Mouse (Mus musculus) spleen, postnatal 4 days (tissue): ENCODE data around the gene Mlana.

Source experiments
- DNase-seq, 2 experiments: peaks; one replicate each; pipeline ENCODE4 v3.0.0; 2022; ENCODE audit warnings: low spot score in 2 of 2

Gene Mlana

DNA sequence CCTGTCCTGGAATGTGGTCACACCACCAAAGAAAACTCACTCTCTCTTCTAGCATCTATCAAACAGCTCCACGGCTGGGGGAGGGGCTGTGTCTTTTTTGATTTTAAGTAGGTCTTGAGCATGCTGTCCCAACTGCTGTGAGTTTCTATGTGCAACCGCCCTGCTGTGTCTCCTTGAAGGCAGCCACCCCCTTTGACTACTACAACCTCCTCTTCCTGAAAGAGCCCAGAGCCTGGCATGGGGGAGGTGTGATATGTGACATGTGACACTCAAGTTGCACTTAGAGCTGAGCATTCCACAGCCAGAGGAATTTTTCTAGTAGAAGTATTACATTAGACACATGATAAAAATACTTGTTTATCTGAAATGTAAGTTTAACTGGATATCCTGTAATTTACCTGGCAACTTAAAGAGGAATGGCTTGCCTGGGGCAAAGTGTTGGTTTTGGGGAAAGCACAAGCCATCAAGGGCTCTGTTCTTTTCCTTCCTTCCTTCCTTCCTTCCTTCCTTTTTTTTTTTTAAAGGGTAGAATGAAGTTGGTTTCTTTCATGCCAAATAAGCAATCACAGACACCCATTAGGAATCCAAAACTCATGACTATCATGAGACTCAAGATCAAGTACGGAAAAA, at the start of gene Mlana:
Gene Mlana (plus strand): TSS at position 580 of the 630 bp plus-strand sequence.
- peak in 1 of 2 experiments; percentile 36 for DNase-seq

GRCm38 (mm10) chr19:29648550-29648914, 49.1 kb upstream of the Mlana start:
- no peak for DNase-seq

DNA sequence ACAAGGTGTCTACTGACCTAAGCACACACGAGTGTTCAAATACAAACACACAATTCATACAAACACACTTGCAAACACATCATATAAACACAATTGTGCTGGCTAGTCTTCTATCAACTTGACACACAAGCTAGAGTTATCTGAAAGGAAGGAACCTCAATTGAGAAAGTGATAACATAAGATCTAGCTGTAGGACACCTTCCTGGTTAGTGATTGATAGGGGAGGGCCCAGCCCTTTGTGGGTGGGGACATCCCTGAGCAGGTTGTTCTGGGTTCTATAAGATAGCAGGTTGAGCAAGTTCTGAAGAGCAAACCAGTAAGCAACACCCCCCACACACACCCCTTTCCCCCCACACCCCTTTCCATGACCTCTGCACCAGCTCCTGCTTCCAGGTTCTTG, 47.9 kb upstream of the Mlana start:
- no peak for DNase-seq

- DNase-seq: no peak
Observed at GRCm38 (mm10) chr19:29653768-29654265, 43.8 kb upstream of the Mlana start.

DNA sequence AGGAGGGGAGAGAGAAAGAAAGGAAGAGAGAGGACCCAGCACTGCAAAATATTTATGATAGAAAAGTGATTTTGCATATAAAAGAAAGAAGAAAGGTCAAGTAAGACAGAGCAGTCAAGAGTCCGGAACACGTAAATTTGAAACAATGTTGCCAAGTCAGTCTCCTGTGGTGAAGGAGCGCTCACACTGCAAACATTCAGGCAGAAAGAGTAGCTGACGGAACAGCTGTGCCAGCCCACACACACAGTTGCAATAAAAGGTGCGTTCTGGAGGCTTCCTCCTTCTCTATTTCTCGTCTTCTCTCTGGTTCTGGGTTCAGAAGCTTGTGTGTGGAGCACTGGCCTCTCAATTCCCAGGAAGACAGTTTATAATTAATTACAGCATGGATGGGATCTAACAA, 42.5 kb upstream of the Mlana start:
- no peak for DNase-seq

GRCm38 (mm10) chr19:29656029-29656428, 41.6 kb upstream of the Mlana start:
- DNase-seq: no peak

- no peak for DNase-seq
Observed at GRCm38 (mm10) chr19:29656620-29657019, 41.0 kb upstream of the Mlana start.

DNA sequence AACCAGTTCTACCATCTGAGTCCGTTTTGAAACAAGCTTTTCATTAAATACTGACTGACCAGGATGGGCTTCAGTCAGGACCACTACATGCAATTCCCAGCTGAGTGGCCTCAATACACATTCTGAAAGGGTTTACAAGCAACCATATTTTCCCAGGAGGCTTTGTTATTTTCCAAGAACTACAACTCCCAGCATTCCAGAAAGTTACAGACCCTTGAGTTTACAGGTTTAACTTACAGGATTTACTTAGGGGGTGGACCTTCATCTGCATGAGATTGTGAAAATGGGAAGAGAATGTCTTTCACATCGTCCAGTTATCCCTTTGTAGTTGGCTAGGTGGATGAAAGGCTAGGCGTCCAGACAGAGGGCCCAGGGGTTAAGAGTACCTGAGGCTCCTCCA, 40.6 kb upstream of the Mlana start:
- no peak for DNase-seq

DNA sequence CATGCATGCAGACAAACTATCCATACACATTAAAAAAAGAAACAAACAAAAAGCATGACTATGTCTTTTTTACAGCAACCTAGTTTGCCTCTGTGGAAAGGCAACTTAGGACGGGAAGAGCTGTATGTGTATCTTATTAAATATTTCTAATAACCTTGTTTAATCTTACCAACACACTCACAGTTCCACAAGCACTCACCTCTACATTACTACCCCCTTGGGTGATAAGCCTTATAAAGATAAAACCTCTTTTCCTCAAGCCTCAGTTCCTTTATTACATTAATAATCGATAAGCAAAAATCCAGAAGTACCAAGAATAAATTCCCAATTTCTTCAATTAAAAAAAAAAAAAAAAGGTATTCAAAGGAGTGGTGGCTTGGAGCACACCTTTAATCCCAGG, 40.1 kb upstream of the Mlana start:
- DNase-seq: no peak

DNA sequence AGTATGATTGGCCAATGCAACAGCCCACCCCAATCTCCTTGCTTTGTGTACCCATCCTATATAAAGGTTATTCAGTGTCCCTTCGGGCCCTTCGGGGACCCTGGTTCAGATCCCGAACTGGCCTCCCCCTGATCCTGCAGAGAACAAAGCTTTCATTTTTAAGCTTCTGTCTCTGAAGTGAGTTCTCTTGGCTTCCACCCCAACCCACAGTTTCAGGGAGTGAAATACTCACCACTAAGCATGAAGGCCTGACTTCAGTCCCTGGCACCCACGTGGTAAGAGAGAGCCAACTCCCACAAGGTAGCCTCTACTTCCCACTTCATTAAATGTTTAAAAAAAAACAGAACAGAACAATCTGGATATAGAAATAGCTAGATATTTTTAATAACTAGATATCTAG, 38.8 kb upstream of the Mlana start:
- no peak for DNase-seq

- no peak for DNase-seq
Observed at GRCm38 (mm10) chr19:29659705-29660104, 37.9 kb upstream of the Mlana start.

- no peak for DNase-seq
Observed at GRCm38 (mm10) chr19:29660835-29661764, 36.5 kb upstream of the Mlana start.

DNA sequence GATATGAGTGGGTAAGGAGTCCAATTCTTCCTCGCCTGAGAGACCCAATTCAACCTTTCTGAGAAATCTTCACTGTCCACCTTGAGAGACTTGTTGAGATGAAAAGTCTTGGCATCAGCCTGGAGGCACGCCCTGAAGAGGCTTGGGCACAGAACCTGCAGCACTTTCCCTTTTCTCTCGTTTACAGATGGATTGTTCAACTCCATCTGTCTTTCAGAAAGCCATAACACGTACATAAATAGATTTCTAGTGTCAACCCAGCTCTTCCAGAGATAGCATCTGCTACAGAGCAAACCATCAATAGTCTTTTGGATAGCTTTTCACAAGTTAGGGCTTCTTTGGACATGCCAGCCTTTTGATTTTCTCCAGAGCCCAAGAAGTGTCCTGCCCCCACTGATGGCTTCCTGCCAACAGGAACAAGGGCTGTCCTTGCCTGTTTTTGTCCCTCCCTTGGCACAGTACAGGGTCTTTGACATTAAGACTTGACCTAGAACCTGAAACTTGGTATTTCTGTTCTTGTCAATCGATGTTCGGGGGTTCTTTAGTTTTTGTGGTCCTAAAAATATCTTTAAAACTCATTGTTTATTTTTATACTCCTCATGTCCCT, 35.5 kb upstream of the Mlana start:
- DNase-seq: no peak

- no peak for DNase-seq
Observed at GRCm38 (mm10) chr19:29663780-29664179, 33.8 kb upstream of the Mlana start.

GRCm38 (mm10) chr19:29664934-29665333, 32.7 kb upstream of the Mlana start:
- no peak for DNase-seq

GRCm38 (mm10) chr19:29666164-29666563, 31.5 kb upstream of the Mlana start:
- no peak for DNase-seq

DNA sequence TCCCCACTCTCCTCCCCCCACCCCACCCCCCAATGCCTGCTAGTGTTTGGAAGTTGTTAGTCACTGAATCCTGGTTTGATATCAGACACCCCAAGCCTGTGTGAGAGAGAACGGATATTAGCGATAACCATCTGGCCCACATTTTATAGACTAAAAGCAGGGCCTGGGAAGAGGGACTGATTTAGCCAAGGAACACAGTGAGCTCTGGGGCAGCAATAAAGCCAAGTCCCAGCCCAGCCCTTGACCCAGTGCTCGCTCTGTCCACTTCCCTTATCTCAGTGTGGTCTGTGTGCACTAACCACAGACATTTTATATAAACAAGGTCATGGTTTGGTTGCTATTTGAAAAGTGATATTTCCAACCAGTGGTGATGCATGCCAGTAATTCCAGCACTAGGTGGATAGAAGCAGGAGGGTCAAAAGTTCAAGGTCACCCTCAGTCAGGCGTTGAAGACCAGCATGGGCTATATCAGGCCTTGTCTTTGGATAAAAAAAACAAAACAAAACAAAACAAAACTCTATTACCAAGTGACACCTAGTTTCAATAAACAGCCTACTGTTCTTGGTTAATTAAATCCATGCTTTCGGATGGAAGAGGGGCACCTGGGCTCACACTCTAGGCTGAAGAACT, 30.5 kb upstream of the Mlana start:
- DNase-seq: no peak

GRCm38 (mm10) chr19:29668135-29668534, 29.5 kb upstream of the Mlana start:
- no peak for DNase-seq

- DNase-seq: no peak
Observed at GRCm38 (mm10) chr19:29670247-29670646, 27.4 kb upstream of the Mlana start.

DNA sequence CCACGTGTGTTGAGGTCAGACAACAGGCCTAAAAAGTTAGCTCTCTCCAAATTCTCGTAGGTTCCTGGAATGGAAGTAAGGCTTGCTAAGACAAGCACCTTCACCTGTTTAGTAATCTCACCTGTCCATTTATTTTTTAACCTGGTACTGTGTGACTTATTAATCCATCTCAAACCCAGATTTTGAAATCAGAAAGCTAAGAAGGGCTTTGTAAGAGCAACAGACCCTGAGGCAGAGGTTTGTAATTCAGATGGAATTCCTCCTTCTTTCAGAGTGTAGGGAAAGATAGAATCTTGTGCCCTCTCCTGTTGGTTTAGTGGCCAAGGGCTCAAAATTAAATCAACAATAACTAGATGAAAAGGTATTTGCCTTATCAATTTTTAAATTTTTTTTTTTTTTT, 26.5 kb upstream of the Mlana start:
- no peak for DNase-seq

GRCm38 (mm10) chr19:29672660-29673059, 25.0 kb upstream of the Mlana start:
- no peak for DNase-seq

- no peak for DNase-seq
Observed at GRCm38 (mm10) chr19:29674946-29675345, 22.7 kb upstream of the Mlana start.
